Mouse (Mus musculus): ENCODE data around the gene Wfdc13. TPM values are rescaled to one million over a fixed set of nuclear protein-coding genes. Genes with fewer than 3 reads are reported as not detected.
"Not testable (repeated sequence)": the region's sequence is repeated elsewhere in the genome, so short reads cannot be mapped to it uniquely, and the experiment has no call there.

Wfdc13 gene
- polyA plus RNA-seq, 1 experiment from 2014 or later, result 0.21 TPM

DNA sequence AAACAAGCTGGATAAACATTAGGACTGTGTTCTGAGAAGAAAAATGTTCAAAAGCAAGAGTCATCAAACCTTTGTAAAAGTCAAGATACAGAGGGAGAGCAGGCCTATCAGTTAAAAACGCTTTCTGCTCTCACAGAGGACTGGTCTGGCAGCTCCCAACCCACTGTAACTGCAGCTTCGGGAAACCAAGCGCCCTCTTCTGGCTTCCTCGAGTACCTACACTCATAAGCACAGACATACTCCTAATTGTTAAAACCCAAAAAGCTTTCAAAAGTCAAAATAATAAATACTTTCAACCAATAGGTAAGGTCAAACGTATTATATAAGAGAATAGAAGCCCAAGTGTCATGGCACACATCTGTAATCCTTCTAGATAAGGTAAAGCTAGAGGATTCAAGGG is 19.3 kb downstream of the Wfdc13 start:
- Histone ChIP-seq H3K27me3 (replicated peaks; ENCODE audit: control insufficient read depth, insufficient read depth, low read length) (no peaks in the 10 kb centered on the region), H3K4me1 (ENCODE audit: control insufficient read depth, insufficient read depth, low read length) (peaks cover 3% of the 10 kb centered on the region; the same call in 1 of the 2 replicates), H3K9me3 (ENCODE audit: control insufficient read depth, low read length) (no peaks in the 10 kb centered on the region), H3K4me3 (ENCODE audit: low read length) (no peak overlapping the region), H3K4me2 (ENCODE audit: low read depth, low read length) (no peak overlapping the region), H3K9ac (ENCODE audit: low read depth, low read length) (no peak overlapping the region), H3K27ac (ENCODE audit: low read length) (no peak overlapping the region), H3K36me3 (ENCODE audit: control insufficient read depth, insufficient read depth, low read length) (no peaks in the 10 kb centered on the region)
- no peak for ATAC-seq
- WGBS, result 76% methylated on average over 5 of the region's 5 CpGs

DNA sequence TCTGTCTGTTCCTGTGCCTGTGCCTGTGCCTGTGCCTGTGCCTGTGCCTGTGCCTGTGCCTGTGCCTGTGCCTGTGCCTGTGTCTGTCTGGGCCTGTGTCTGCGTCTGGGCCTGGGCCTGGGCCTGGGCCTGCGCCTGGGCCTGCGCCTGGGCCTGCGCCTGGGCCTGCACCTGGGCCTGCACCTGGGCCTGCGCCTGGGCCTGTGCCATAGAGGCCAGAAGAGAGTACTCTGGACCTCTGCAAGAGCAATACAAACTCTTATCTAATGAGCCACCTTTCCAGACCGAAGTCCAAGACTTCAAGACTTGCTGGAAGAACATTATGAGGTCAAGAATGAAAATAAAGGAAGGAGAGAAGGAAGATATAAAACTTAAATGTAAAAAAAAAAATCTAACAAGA is 20.4 kb downstream of the Wfdc13 start:
- H3K27ac ChIP-seq (ENCODE audit: low read length), result peak overlapping the region; percentile 65; the same call in 1 of the 2 replicates
- 74% methylated on average over 6 of the region's 6 CpGs for WGBS
- H3K36me3 ChIP-seq (ENCODE audit: control insufficient read depth, insufficient read depth, low read length), result no peaks in the 10 kb centered on the region
- ATAC-seq, result peak; percentile 95
- no peak overlapping the region for H3K4me2 ChIP-seq (ENCODE audit: low read depth, low read length)
- no peaks in the 10 kb centered on the region for H3K9me3 ChIP-seq (ENCODE audit: control insufficient read depth, low read length)
- no peak overlapping the region for H3K4me3 ChIP-seq (ENCODE audit: low read length)
- peaks cover 3% of the 10 kb centered on the region; the same call in 1 of the 2 replicates for H3K4me1 ChIP-seq (ENCODE audit: control insufficient read depth, insufficient read depth, low read length)
- H3K9ac ChIP-seq (ENCODE audit: low read depth, low read length), result peak overlapping the region; percentile 48; the same call in 1 of the 2 replicates
- no peaks in the 10 kb centered on the region for H3K27me3 ChIP-seq (replicated peaks; ENCODE audit: control insufficient read depth, insufficient read depth, low read length)

DNA sequence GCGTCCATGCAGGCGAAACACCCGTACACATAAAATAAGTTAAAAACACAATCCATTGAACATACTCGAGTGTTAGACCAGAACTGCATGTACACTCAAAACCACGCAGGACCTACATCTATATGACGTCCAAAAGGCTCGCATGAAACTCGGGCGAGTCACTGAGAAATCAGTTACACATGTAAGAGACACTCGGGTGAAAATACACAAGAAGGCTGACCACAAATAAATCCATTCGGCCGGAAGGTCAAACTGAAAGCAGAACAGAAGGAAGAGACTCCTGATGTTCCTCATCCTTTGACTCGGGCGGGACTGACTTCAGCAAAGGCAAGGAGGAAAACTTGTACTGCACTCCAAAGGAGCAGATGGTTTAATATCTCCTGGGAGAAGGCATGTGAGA is 21.1 kb downstream of the Wfdc13 start:
- Histone ChIP-seq H3K4me2 (ENCODE audit: low read depth, low read length) (no peak overlapping the region), H3K9me3 (ENCODE audit: control insufficient read depth, low read length) (no peaks in the 10 kb centered on the region), H3K27me3 (replicated peaks; ENCODE audit: control insufficient read depth, insufficient read depth, low read length) (no peaks in the 10 kb centered on the region), H3K27ac (ENCODE audit: low read length) (0 out of 2 replicates have a peak overlapping the region, but pooled peaks have one; percentile 19), H3K36me3 (ENCODE audit: control insufficient read depth, insufficient read depth, low read length) (no peaks in the 10 kb centered on the region), H3K9ac (ENCODE audit: low read depth, low read length) (no peak overlapping the region), H3K4me1 (ENCODE audit: control insufficient read depth, insufficient read depth, low read length) (no peaks in the 10 kb centered on the region), H3K4me3 (ENCODE audit: low read length) (no peak overlapping the region)
- no peak for ATAC-seq
- 87% methylated on average over 14 of the region's 14 CpGs for WGBS

DNA sequence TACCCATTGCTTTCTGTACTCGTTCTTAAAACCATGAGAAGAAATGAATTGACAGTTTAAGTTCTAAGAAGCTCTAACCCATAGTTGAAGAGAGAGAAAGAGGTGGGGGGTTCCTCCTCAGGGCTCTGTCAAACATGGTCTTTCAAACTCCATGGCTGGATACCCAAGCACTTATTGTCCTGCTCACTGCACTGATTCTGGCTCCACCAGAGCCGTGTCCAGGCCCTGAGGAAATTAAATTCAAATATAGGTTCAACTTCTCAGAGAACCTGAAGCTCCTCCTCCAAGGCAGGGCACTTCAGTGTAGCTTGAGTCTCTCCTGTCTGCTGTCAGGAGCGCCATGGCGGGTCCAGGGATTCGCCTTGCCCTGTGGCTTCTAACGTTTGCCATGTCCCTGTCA is 30.1 kb downstream of the Wfdc13 start, which contains the start of gene Spint5:
Spint5 (plus strand) TSS at position 301 of the 400 bp plus-strand sequence.
- Histone ChIP-seq H3K4me1 (ENCODE audit: control insufficient read depth, insufficient read depth, low read length) (no peaks in the 10 kb centered on the region), H3K27ac (ENCODE audit: low read length) (no peak within 1 kb of the TSS), H3K4me2 (ENCODE audit: low read depth, low read length) (no peak within 1 kb of the TSS), H3K9ac (ENCODE audit: low read depth, low read length) (no peak within 1 kb of the TSS), H3K27me3 (replicated peaks; ENCODE audit: control insufficient read depth, insufficient read depth, low read length) (no peaks in the 10 kb centered on the region), H3K4me3 (ENCODE audit: low read length) (no peak within 1 kb of the TSS), H3K9me3 (ENCODE audit: control insufficient read depth, low read length) (no peaks in the 10 kb centered on the region), H3K36me3 (ENCODE audit: control insufficient read depth, insufficient read depth, low read length) (no peaks in the 10 kb centered on the region)
- ATAC-seq, result no peak
- WGBS, result 81% methylated on average over 6 of the region's 6 CpGs

DNA sequence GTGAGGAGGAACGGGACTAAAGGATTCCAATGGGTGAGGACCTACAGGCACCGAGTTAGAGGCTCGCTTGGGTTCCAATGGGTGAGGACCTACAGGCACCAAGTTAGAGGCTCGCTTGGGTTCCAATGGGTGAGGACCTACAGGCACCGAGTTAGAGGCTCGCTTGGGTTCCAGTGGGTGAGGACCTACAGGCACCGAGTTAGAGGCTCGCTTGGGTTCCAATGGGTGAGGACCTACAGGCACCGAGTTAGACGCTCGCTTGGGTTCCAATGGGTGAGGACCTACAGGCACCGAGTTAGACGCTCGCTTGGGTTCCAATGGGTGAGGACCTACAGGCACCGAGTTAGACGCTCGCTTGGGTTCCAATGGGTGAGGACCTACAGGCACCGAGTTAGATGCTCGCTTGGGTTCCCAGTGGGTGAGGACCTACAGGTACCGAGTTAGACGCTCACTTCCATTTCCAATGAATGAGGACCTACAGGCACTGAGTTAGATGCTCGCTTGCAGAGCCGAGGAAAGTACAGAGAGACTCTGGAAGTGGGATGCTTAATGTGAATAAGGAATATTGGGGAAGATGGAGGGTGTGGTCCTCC is 31.4 kb downstream of the Wfdc13 start:
- not testable (repeated sequence) for H3K36me3 ChIP-seq (ENCODE audit: control insufficient read depth, insufficient read depth, low read length); ATAC-seq; H3K9ac ChIP-seq (ENCODE audit: low read depth, low read length); H3K27me3 ChIP-seq (replicated peaks; ENCODE audit: control insufficient read depth, insufficient read depth, low read length); H3K4me1 ChIP-seq (ENCODE audit: control insufficient read depth, insufficient read depth, low read length); H3K9me3 ChIP-seq (ENCODE audit: control insufficient read depth, low read length); H3K4me3 ChIP-seq (ENCODE audit: low read length); H3K4me2 ChIP-seq (ENCODE audit: low read depth, low read length); H3K27ac ChIP-seq (ENCODE audit: low read length)
- WGBS, result 91% methylated on average over 20 of the region's 23 CpGs

DNA sequence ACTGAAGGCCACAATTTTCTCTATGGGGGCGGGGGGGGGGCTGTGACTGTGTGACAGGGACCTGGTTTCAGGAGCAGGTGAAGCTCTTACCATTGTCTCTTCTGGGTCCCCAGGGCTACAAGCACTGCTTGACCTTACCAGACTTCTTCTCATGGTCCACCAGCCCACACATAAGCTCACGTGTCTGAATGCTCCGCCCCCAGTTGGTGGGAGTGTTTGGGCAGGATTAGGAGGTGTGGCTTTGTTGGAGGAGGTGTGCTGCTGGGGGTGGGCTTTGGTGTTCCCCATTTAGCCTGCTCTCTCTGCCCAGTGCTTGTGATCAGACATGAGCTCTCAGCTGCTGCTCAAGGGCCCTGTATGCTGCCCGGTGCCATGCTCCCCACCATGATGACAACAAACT is 38.4 kb downstream of the Wfdc13 start:
- no peaks in the 10 kb centered on the region; the same call in 1 of the 2 replicates for H3K9me3 ChIP-seq (ENCODE audit: control insufficient read depth, low read length)
- no peak overlapping the region for H3K4me3 ChIP-seq (ENCODE audit: low read length)
- 63% methylated on average over 4 of the region's 4 CpGs for WGBS
- peaks cover 4% of the 10 kb centered on the region; the same call in 1 of the 2 replicates for H3K4me1 ChIP-seq (ENCODE audit: control insufficient read depth, insufficient read depth, low read length)
- no peak overlapping the region for H3K9ac ChIP-seq (ENCODE audit: low read depth, low read length)
- H3K27ac ChIP-seq (ENCODE audit: low read length), result no peak overlapping the region
- ATAC-seq, result no peak
- H3K27me3 ChIP-seq (replicated peaks; ENCODE audit: control insufficient read depth, insufficient read depth, low read length), result no peaks in the 10 kb centered on the region
- no peak overlapping the region for H3K4me2 ChIP-seq (ENCODE audit: low read depth, low read length)
- H3K36me3 ChIP-seq (ENCODE audit: control insufficient read depth, insufficient read depth, low read length), result no peaks in the 10 kb centered on the region

DNA sequence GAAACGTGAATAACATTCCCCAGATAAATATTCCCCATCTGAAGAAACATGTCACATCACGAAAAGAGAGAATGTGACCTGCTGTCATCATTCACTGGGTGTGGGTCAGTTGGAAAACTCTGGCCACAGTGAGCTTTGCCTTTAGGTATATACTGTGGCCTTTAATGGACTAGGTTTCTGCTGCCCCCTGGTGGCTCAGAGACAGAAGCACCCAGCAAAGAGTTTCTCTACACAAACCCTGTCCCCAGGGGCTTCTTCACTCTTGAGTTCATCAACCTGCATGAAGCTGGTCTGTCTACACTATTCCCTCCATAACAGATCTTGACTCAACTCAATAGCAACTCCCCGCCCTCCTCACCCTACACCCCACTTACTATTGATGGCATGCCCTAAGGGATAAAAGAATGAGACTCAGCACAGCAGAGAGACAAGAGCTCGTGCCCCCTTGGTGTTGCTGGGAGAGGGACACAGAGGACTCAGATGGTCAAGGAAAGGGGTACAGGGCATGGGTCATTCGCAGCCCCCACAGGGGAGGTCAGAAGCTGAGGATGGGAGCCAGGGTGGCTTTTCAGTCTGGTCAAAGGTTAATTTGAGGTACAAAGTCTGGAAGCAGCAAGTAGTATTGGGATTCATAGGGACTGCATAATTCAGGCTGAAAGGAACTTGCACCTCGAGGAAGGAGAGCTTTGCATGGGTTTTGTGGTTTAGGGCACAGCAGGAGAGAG is 41.1 kb downstream of the Wfdc13 start:
- H3K4me1 ChIP-seq (ENCODE audit: control insufficient read depth, insufficient read depth, low read length), result peaks cover 4% of the 10 kb centered on the region; the same call in 1 of the 2 replicates
- no peak overlapping the region for H3K9ac ChIP-seq (ENCODE audit: low read depth, low read length)
- peak; percentile 85 for ATAC-seq
- 25% methylated on average over 6 of the region's 6 CpGs for WGBS
- H3K36me3 ChIP-seq (ENCODE audit: control insufficient read depth, insufficient read depth, low read length), result no peaks in the 10 kb centered on the region
- H3K9me3 ChIP-seq (ENCODE audit: control insufficient read depth, low read length), result no peaks in the 10 kb centered on the region; the same call in 1 of the 2 replicates
- H3K27me3 ChIP-seq (replicated peaks; ENCODE audit: control insufficient read depth, insufficient read depth, low read length), result no peaks in the 10 kb centered on the region
- H3K4me2 ChIP-seq (ENCODE audit: low read depth, low read length), result no peak overlapping the region
- no peak overlapping the region for H3K27ac ChIP-seq (ENCODE audit: low read length)
- H3K4me3 ChIP-seq (ENCODE audit: low read length), result no peak overlapping the region

DNA sequence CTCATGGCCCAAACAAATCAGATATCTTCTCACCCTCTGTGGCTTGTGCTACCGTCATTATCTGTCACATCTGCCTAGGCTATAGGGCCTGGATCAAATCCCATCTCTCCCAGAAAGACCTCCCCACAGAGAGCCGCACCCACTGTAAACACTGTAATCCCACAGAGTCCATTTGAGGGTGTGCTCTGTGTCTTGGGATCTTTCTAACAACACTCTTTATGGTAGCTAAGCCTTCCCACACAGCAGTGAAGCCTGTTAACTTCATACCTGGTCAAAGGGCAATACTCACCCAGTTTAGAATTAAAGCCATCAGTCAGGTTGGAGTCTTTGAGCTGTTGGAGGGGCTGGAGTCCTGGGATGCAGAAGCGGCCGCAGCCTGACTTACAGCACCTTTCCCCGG is 46.8 kb downstream of the Wfdc13 start:
- WGBS, result 38% methylated on average over 5 of the region's 5 CpGs
- H3K9me3 ChIP-seq (ENCODE audit: control insufficient read depth, low read length), result no peaks in the 10 kb centered on the region
- ATAC-seq, result peak; percentile 85
- peak overlapping the region; percentile 13 for H3K27ac ChIP-seq (ENCODE audit: low read length)
- H3K4me3 ChIP-seq (ENCODE audit: low read length), result no peak overlapping the region
- H3K36me3 ChIP-seq (ENCODE audit: control insufficient read depth, insufficient read depth, low read length), result no peaks in the 10 kb centered on the region
- no peaks in the 10 kb centered on the region for H3K27me3 ChIP-seq (replicated peaks; ENCODE audit: control insufficient read depth, insufficient read depth, low read length)
- peaks cover 21% of the 10 kb centered on the region for H3K4me1 ChIP-seq (ENCODE audit: control insufficient read depth, insufficient read depth, low read length)
- no peak overlapping the region for H3K4me2 ChIP-seq (ENCODE audit: low read depth, low read length)
- no peak overlapping the region for H3K9ac ChIP-seq (ENCODE audit: low read depth, low read length)

DNA sequence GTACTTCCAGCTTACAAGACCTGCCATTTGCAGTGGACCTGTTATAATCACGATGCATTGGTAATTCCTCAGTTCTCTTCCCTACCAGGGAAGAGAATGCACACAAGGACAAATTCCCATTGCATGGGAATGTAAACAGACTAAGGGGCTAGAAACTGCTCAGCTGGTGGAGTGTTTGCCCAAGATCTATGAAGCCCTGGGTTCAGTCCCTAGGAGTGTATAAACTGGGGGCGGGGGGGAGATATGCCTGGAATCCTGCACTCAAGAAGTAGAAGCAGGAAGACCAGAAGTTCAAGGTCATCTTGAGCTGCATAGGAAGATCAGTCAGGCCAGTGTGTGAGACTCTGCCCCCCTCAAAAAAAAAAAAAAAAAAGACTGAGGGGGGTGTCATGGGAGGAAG is 48.4 kb downstream of the Wfdc13 start:
- no peak overlapping the region for H3K4me2 ChIP-seq (ENCODE audit: low read depth, low read length)

More for the DNA sequence above, 48.4 kb downstream of the Wfdc13 start:
- 56% methylated on average over 2 of the region's 2 CpGs for WGBS
- Histone ChIP-seq H3K27ac (ENCODE audit: low read length) (no peak overlapping the region), H3K36me3 (ENCODE audit: control insufficient read depth, insufficient read depth, low read length) (no peaks in the 10 kb centered on the region), H3K27me3 (replicated peaks; ENCODE audit: control insufficient read depth, insufficient read depth, low read length) (no peaks in the 10 kb centered on the region), H3K4me3 (ENCODE audit: low read length) (no peak overlapping the region), H3K9ac (ENCODE audit: low read depth, low read length) (no peak overlapping the region), H3K9me3 (ENCODE audit: control insufficient read depth, low read length) (no peaks in the 10 kb centered on the region), H3K4me1 (ENCODE audit: control insufficient read depth, insufficient read depth, low read length) (peaks cover 26% of the 10 kb centered on the region)
- ATAC-seq, result no peak

All from intestine, embryonic 16.5 days (tissue).